Mouse (Mus musculus): ENCODE data around the gene Gm16223. TPM values are rescaled to one million over a fixed set of nuclear protein-coding genes. Genes with fewer than 3 reads are reported as not detected.

Gm16223 gene
- polyA plus RNA-seq, 1 experiment: not detected

GRCm38 (mm10) chr5:42224840-42225239 lies 157.1 kb downstream of the Gm16223 start:
- DNase-seq (ENCODE audit: low spot score): no peak

GRCm38 (mm10) chr5:42228631-42229030 lies 160.9 kb downstream of the Gm16223 start:
- no peak for DNase-seq (ENCODE audit: low spot score)

- DNase-seq (ENCODE audit: low spot score): no peak
Measured at GRCm38 (mm10) chr5:42239291-42239690, 171.5 kb downstream of the Gm16223 start.

GRCm38 (mm10) chr5:42239806-42240205 lies 172.0 kb downstream of the Gm16223 start:
- no peak for DNase-seq (ENCODE audit: low spot score)

DNA sequence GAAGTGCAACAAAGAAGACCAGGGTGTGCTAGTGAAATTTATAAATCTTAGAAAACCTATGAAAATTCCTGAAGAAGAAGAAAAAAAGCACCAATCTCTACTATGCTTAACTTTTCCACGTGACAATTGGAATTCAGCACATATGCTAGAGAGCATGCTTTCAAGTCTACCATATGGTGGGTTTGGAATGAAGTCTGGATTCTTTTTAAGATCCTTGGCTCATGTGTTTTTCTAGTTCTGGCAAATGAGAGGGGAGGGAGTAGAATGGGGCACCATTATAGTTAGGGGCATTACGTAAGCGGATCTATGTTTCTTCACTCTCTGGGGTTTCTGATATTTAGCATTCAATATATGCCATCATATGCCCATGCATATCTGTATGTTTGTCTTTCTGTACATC lies 182.6 kb downstream of the Gm16223 start:
- no peak for DNase-seq (ENCODE audit: low spot score)

Other genes with a start within 250 kb of the Gm16223 start
- gene Bod1l, start 223.6 kb upstream of the Gm16223 start, polyA plus RNA-seq (2012; rRNA removed): 9.9 and 11.8 TPM in 2 replicates